Mouse (Mus musculus): Measurements from ENCODE around the gene Disp1.

Gene Disp1

DNA sequence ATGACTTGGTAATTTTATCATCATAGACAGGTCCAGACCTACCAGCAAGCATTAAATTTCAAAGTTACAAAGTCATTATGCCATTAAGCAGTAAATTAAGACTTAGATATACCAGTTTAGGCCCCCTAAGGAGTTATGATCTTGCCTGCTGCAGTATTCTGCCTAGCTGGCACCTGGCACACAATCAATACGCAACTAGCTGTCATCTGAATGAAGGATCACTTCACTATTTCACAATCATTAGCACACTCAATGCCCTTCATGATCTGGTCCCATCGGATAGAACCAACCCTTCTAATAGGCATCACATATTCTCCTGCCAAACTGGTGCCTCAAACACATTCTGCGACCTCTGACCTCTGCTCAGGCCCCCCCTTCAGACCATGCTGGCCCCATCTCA lies 14.2 kb downstream of the Disp1 start:
- DNase-seq (ENCODE audit: low spot score in 2 of 2), result no peak

DNA sequence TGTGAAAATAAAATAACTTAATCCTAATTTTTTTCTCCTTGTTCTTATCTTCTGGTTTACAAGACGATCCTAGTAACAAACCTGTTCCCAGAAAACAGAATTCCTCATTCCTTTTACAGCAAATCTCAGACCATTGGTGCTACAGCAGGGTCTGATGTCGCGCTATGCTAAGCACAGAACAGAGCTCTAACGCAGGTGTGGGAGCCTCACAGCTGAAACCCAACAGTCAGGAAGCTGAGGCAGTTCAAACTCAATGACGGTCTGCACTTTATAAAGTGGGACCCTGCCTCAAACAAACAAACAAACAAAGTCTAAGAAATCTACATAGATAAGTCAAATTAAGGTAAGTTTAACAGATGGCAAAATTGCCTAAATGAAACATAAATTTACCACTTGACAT lies 20.4 kb downstream of the Disp1 start:
- no peak for DNase-seq (ENCODE audit: low spot score in 2 of 2)

DNA sequence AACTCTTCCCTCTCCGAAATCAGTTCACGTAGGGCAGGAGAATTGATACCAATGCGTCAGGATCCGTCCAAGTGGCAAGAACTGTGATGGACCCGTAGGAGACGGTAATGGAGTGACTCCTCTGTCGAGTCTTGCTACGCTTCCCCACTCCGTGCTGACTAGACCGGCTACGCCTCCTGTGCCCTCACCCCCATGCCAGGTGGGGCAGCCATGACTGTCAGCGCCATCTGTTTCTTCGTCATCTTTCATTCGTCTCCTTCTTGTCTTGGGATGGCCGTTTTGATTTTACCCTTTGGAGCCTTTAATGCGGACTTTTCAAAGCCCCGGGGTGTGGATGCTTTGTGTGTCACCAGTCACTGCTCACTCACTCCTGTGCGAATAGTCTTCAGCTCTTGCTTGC lies 26.6 kb downstream of the Disp1 start:
- DNase-seq (ENCODE audit: low spot score in 2 of 2), result no peak

DNA sequence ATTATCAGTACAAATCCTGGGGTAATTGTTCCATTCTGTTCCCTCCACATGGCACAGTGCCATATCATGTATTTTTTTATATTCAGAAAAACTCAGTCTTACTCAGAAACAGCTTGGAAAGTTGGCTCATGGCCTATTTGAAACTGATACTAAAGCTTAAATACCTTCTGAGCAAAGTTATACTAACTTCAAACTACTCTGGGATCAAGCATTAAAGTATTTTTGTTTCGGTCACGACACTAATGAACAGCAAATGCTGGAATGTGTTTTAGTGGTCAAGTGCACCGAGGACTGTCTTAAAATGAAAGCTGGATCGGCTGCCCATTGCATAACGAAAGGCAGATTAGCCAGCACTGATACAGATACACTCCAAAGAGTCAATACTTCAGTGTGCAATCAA lies 27.2 kb downstream of the Disp1 start:
- no peak for DNase-seq (ENCODE audit: low spot score in 2 of 2)

DNA sequence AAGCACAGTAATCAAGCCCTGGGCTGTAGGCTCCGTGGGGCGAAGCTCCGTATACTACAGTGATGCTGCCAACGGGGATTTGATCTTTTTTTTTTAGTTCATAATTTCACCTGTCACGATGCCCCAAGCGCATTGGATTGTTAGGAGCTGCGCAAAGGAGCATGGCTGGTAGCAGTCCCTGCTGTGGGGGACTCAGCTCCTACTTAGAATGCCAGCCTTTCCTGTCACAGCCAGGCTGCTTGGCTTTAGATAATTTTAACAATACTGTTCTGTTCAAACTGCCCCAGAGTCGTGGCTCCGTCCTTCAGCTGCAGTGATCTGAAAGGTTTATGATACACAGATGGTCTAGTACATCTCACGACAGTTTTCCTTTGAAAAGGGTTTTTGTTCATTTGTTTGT lies 29.9 kb downstream of the Disp1 start:
- no peak for DNase-seq (ENCODE audit: low spot score in 2 of 2)

DNA sequence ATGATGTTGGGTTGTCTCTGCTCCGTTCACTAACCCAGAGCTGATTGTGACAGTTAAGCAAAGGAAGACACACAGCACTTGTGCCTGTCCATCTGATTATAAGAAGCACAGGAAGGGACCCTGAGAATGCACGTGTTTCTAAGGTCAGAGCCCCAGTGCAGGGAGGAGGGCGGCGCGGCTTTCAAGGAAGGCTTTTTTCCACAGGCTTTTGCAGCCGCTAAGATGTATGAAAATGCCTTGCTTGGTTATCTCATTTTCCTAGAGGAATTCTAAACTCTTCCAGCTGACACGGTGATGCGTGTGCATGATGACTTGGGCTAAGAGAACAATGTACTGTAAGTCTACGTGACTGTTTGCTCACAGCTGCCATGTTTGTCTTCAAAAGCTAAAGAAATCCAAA lies 30.9 kb downstream of the Disp1 start:
- no peak for DNase-seq (ENCODE audit: low spot score in 2 of 2)

GRCm38 (mm10) chr1:183189014-183189662 lies 32.2 kb downstream of the Disp1 start:
- no peak for DNase-seq (ENCODE audit: low spot score in 2 of 2)

GRCm38 (mm10) chr1:183188115-183189013 lies 33.0 kb downstream of the Disp1 start:
- DNase-seq (ENCODE audit: low spot score in 2 of 2), result no peak

DNA sequence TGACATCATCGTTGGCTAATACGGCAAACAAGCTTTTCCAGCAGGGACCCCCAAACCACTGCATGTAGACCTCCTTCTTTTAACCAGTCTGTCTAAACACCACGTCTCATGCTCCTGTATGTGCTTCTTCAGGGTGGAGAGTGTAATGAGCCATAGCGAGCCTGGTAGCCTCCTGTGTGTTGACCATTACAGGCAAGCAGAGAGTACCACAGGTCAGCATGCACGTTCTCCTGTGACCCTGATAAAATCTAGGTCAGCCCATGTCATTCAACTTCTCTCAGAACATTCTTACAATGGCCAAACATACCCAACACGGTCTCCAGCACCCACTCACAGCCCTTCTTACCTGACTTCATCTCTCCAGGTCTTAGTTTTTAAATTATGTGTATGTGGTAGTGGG lies 35.8 kb downstream of the Disp1 start:
- DNase-seq (ENCODE audit: low spot score in 2 of 2), result no peak

DNA sequence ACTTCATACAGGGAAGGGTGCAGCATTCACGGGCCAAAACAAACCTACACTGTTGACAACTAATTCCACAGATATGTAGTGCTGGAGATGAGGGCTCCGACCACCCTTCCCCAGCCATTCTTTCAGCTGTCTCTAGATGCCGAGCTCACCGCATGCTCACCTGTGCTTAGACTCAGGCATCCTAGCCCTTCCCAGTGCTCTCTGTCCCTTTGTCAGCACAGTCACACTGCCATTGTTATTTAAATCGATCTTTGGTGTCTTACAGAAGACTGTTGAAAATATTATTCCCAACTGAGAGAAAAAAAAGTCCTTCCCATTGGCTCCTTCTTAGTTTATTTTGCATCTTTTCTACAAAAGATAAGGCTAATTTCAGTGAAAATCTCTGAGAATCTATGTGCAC lies 36.6 kb downstream of the Disp1 start:
- no peak for DNase-seq (ENCODE audit: low spot score in 2 of 2)

DNA sequence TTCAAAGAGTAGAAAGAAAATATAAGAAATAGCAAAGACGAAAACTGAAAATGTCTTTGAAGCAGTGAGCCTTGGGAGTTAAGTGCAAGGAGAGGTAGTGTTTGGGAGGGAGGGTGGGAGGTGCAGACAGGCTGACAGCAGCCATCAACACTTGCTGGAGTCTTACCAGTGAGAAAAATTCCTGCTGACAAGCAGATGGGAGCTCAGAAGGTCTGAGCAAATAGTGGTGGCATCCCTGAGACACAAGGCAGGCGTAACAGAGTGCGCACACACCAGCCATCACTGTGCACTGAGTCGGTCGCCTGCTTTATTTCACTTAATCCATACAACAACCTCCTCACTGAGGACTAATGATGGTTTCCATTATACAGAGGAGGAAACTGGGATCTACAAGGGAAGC lies 37.8 kb downstream of the Disp1 start:
- no peak for DNase-seq (ENCODE audit: low spot score in 2 of 2)

GRCm38 (mm10) chr1:183182641-183183414 lies 38.5 kb downstream of the Disp1 start:
- DNase-seq (ENCODE audit: low spot score in 2 of 2), result no peak

GRCm38 (mm10) chr1:183181030-183181395 lies 40.3 kb downstream of the Disp1 start:
- peak; percentile 32 to 33 for DNase-seq (ENCODE audit: low spot score in 2 of 2)

GRCm38 (mm10) chr1:183180301-183181029 lies 40.9 kb downstream of the Disp1 start:
- DNase-seq (ENCODE audit: low spot score in 2 of 2), result no peak

DNA sequence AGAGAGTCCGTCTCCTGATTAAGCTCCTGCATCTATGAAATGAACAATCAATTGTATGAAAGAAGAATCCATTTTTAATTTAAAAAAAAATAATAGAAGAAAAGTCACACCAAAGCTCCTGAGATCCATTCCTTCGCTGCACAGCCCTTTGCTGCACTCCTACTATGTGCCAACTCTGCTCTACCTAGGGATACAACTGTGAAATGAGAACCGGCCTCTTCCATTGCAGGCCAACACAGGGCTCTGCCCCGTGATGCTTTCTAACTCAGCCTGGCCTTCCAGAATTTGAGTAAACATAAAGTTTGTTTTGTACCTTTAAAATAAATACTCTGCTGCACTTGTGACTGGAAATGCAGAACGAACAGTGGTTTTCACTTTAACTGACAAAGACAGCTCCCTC lies 42.0 kb downstream of the Disp1 start:
- no peak for DNase-seq (ENCODE audit: low spot score in 2 of 2)

DNA sequence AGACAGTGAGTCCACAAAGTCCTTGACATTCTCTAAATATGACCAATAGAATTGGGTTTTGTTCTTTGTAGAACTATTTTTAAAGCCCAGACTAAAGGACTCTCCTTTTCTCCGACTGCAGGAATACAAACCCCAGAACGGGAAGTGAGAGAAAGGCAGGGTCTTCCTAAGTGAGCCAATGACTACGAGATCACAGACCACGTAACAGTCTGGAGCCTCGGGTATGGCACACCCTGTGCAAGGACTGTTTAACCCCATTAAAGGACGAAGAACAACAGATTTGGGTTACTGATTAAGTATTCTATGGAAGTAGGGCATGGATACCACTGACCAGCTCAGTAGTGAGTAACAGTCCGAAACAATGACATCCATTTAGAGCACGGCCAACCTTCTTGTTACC lies 46.1 kb downstream of the Disp1 start:
- DNase-seq (ENCODE audit: low spot score in 2 of 2), result no peak

DNA sequence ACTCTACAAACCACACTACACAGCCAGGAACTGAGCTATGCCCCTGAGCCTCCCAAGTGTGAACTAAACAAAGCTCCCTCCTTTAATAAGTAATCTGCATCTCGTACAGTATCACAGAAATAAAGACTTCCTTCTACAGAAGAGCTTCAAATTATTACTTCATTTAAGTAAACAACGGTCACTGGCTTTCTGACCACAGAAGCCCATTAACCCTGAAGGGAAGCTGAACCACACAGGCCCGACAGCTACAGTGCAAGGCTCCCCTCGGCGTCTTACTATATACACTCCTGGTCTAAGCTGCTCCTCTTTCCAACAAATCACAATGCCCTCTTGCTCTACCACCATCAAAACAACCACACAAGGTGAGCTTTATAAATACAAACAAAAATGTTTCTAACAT lies 50.2 kb downstream of the Disp1 start:
- no peak for DNase-seq (ENCODE audit: low spot score in 2 of 2)

DNA sequence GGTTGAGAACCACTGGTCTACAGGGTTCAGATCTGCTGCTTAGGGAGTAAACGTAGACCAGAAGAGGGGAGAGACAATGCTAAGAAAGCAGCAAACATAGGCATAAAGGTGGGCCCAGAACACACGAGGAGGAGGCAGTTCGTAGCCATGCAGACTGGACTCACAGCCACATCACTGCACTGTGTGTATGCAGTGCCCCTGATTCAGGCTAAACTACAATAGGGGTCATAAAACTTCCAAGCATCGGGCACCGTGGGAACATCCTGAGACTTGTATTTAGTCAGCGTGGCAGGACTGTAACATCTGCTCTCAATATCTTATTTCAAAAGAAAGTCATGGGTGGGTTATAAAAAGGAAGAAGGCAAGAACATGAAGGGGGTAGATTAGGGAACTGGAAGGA lies 52.9 kb downstream of the Disp1 start:
- no peak for DNase-seq (ENCODE audit: low spot score in 2 of 2)

DNA sequence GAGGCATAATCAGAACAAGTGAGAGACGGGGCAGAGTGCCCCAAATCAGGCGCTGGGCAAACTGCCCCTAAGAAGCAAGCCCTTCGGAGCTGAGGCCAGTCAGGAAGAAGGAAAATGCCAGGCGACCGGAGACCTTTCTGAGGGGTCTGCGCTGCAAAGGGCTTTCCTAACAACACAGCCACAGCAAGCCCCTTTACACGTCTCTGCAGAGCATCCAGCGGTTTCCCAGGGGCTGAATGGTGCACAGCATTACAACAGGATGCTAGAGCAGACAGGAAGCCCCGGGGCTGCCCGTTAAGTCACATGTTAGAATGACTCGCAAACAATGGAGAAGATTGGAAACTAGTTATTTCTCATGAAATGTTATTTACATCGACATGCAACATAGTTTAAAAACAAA lies 53.5 kb downstream of the Disp1 start:
- no peak for DNase-seq (ENCODE audit: low spot score in 2 of 2)

GRCm38 (mm10) chr1:183166700-183167099 lies 54.6 kb downstream of the Disp1 start:
- DNase-seq (ENCODE audit: low spot score in 2 of 2), result no peak

GRCm38 (mm10) chr1:183164648-183165071 lies 56.7 kb downstream of the Disp1 start:
- DNase-seq (ENCODE audit: low spot score in 2 of 2), result no peak

DNA sequence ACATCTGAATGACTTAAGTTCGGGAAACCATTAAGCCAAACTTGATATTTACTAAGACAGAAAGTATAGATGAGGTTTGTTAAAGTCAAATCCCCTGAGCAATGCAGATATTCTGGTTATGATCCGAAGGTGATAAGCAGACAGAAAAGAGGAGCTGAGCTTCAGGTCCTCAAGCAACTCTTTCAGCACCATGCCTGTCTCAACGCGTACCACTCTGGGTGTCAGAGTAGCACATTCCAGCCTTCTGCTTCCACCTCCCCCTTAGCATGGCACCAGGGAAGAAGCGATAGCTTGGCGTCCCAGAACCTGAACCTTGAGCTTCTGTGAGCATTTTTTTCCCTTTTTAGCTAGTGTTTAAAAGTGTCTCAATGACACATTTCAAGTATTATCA lies 57.1 kb downstream of the Disp1 start:
- no peak for DNase-seq (ENCODE audit: low spot score in 2 of 2)

Measured in left cerebral cortex, adult 9 months (tissue).